Mouse (Mus musculus): ENCODE measurements around the gene 2010003K11Rik. TPM values are rescaled to one million over a fixed set of nuclear protein-coding genes. Genes with fewer than 3 reads are reported as not detected.

2010003K11Rik gene
- not detected in 2 replicates for polyA plus RNA-seq (2014; fragmentation: Nextera tagmentation; extraction: Ambion mirVana)

DNA sequence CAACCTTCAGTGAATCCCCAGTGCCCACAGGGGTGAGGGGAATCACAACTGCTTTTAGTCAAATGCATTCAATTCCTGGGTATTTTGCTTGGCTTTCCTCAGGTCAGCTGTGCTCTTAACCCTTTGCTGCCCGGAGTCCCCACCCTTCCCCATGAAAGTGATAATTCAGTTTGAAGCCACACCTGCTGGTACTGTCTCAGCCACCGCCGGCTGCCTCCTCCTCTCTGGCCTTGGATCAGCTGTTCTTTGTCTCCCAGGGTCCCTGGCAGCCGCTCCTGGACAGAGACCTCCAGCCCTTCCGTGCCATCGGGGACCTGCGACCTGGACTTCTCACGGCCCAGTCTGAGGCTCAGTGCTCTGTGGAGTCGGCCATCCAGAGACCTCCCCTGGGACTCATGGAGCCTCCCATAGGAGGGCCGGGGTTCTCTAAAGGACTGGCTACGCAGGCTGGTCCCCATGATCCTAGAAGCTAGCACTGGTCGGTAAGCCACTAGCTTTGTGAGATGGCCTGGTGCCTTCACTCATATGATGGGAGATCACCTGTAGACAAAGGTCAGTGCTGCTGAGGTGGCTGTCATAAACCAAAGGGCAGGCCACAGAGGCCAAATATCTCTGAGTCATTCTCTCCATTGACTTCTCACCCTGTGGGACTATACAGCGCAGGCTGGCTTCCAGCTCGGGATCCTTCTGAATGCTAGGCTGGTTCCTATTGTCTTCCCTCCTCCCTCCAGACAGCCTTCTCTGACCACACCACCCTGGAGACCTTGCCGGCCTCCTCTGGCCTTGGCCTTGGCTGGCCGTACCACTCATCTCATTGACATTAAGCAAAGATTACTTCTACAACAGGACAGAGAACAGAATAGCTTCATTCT, at the start of gene 2010003K11Rik:
Gene 2010003K11Rik (minus strand): TSS at position 522 of the 872 bp plus-strand sequence.
- DNase-seq (no peak), ATAC-seq (ENCODE audit: low FRiP score, low TSS enrichment) (no peak)
- Histone ChIP-seq H3K4me2 (ENCODE audit: low read length) (no peak within 1 kb of the TSS), H3K4me1 (ENCODE audit: control insufficient read depth, insufficient read depth, low read length) (no peaks in the 10 kb centered on the region), H3K4me3 (replicated peaks; ENCODE audit: low read depth, low read length) (no peak within 1 kb of the TSS), H3K9me3 (ENCODE audit: control insufficient read depth, low read length) (no peaks in the 10 kb centered on the region), H3K27ac (replicated peaks; ENCODE audit: low read depth, low read length) (no peak within 1 kb of the TSS), H3K27me3 (ENCODE audit: control insufficient read depth, insufficient read depth, low read length) (no peaks in the 10 kb centered on the region), H3K9ac (replicated peaks; ENCODE audit: low read length) (no peak within 1 kb of the TSS), H3K36me3 (ENCODE audit: control insufficient read depth, insufficient read depth, low read length) (no peaks in the 10 kb centered on the region)
- 47% methylated on average over 16 of the region's 16 CpGs for WGBS

GRCm38 (mm10) chr19:4547801-4548200, 49.4 kb upstream of the 2010003K11Rik start:
- ATAC-seq (ENCODE audit: low FRiP score, low TSS enrichment) (no peak), DNase-seq (no peak)
- Histone ChIP-seq H3K4me2 (ENCODE audit: low read length) (no peak overlapping the region), H3K4me3 (replicated peaks; ENCODE audit: low read depth, low read length) (no peak overlapping the region), H3K36me3 (ENCODE audit: control insufficient read depth, insufficient read depth, low read length) (no peaks in the 10 kb centered on the region), H3K9ac (replicated peaks; ENCODE audit: low read length) (no peak overlapping the region), H3K27me3 (ENCODE audit: control insufficient read depth, insufficient read depth, low read length) (no peaks in the 10 kb centered on the region), H3K27ac (replicated peaks; ENCODE audit: low read depth, low read length) (no peak overlapping the region), H3K4me1 (ENCODE audit: control insufficient read depth, insufficient read depth, low read length) (no peaks in the 10 kb centered on the region), H3K9me3 (ENCODE audit: control insufficient read depth, low read length) (no peaks in the 10 kb centered on the region)
- WGBS: 86% methylated on average over 6 of the region's 6 CpGs

- Histone ChIP-seq H3K27me3 (ENCODE audit: control insufficient read depth, insufficient read depth, low read length) (no peaks in the 10 kb centered on the region), H3K9me3 (ENCODE audit: control insufficient read depth, low read length) (no peaks in the 10 kb centered on the region), H3K9ac (replicated peaks; ENCODE audit: low read length) (no peak overlapping the region), H3K4me1 (ENCODE audit: control insufficient read depth, insufficient read depth, low read length) (no peaks in the 10 kb centered on the region), H3K4me3 (replicated peaks; ENCODE audit: low read depth, low read length) (no peak overlapping the region), H3K36me3 (ENCODE audit: control insufficient read depth, insufficient read depth, low read length) (no peaks in the 10 kb centered on the region), H3K4me2 (ENCODE audit: low read length) (no peak overlapping the region), H3K27ac (replicated peaks; ENCODE audit: low read depth, low read length) (no peak overlapping the region)
- ATAC-seq (ENCODE audit: low FRiP score, low TSS enrichment) (no peak), DNase-seq (no peak)
- WGBS: 96% methylated on average over 6 of the region's 6 CpGs
Measured at GRCm38 (mm10) chr19:4545841-4546240, 47.5 kb upstream of the 2010003K11Rik start.

- Histone ChIP-seq H3K4me3 (replicated peaks; ENCODE audit: low read depth, low read length) (no peak overlapping the region), H3K9ac (replicated peaks; ENCODE audit: low read length) (no peak overlapping the region), H3K4me1 (ENCODE audit: control insufficient read depth, insufficient read depth, low read length) (no peaks in the 10 kb centered on the region), H3K36me3 (ENCODE audit: control insufficient read depth, insufficient read depth, low read length) (no peaks in the 10 kb centered on the region), H3K4me2 (ENCODE audit: low read length) (no peak overlapping the region), H3K27ac (replicated peaks; ENCODE audit: low read depth, low read length) (no peak overlapping the region), H3K9me3 (ENCODE audit: control insufficient read depth, low read length) (no peaks in the 10 kb centered on the region), H3K27me3 (ENCODE audit: control insufficient read depth, insufficient read depth, low read length) (no peaks in the 10 kb centered on the region)
- 84% methylated on average over 4 of the region's 4 CpGs for WGBS
- DNase-seq (no peak), ATAC-seq (ENCODE audit: low FRiP score, low TSS enrichment) (no peak)
Measured at GRCm38 (mm10) chr19:4545091-4545490, 46.7 kb upstream of the 2010003K11Rik start.

DNA sequence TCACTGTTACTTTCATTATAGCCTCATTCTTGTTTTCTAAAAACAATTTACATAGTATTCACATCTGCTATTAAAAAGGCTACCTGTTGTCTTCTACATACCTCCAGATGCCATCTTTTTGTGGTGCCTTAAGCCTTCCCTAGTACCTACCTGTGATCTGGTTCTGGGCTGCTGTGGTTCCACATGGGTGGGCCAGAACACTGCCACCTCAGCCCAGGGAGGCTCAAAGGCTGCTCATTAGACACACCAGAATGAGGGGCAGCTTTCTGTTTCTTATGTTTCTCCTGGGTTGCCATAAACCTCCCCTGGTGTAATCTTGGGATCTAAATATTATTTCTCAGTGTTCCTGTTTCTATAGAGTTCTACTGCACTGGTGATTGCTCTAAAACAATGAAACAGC, 43.7 kb upstream of the 2010003K11Rik start:
- H3K27ac ChIP-seq (replicated peaks; ENCODE audit: low read depth, low read length): no peak overlapping the region
- no peaks in the 10 kb centered on the region for H3K27me3 ChIP-seq (ENCODE audit: control insufficient read depth, insufficient read depth, low read length)
- no peaks in the 10 kb centered on the region for H3K4me1 ChIP-seq (ENCODE audit: control insufficient read depth, insufficient read depth, low read length)
- ATAC-seq (ENCODE audit: low FRiP score, low TSS enrichment) (no peak), DNase-seq (no peak)
- no peaks in the 10 kb centered on the region for H3K9me3 ChIP-seq (ENCODE audit: control insufficient read depth, low read length)
- no peaks in the 10 kb centered on the region for H3K36me3 ChIP-seq (ENCODE audit: control insufficient read depth, insufficient read depth, low read length)
- H3K4me3 ChIP-seq (replicated peaks; ENCODE audit: low read depth, low read length): no peak overlapping the region
- no peak overlapping the region for H3K4me2 ChIP-seq (ENCODE audit: low read length)
- no peak overlapping the region for H3K9ac ChIP-seq (replicated peaks; ENCODE audit: low read length)

DNA sequence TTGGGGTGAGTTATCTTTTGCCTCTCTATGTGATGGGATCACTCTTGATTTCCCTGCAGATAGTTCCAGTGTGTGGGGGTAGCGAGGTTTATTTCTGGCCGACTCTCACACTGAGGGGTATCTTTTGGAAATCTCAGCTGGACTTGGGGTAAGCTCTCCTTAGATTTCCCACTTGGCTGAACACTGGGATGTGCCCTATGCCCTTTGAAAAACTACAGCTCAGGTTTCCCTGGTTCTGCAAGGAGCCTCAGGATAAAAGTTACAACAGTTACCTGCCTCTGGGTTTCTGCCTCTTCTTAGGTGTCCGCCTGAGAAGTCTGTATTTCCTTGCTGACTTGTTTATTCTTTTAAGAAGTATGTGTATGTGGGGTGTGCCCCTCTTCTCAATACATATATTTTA, 42.6 kb upstream of the 2010003K11Rik start:
- no peaks in the 10 kb centered on the region for H3K36me3 ChIP-seq (ENCODE audit: control insufficient read depth, insufficient read depth, low read length)

GRCm38 (mm10) chr19:4540263-4540662, 41.9 kb upstream of the 2010003K11Rik start:
- no peak overlapping the region for H3K27ac ChIP-seq (replicated peaks; ENCODE audit: low read depth, low read length)
- 89% methylated on average over 6 of the region's 6 CpGs for WGBS
- no peak overlapping the region for H3K9ac ChIP-seq (replicated peaks; ENCODE audit: low read length)
- H3K27me3 ChIP-seq (ENCODE audit: control insufficient read depth, insufficient read depth, low read length): no peaks in the 10 kb centered on the region
- DNase-seq (no peak), ATAC-seq (ENCODE audit: low FRiP score, low TSS enrichment) (no peak)
- no peak overlapping the region for H3K4me3 ChIP-seq (replicated peaks; ENCODE audit: low read depth, low read length)
- H3K4me1 ChIP-seq (ENCODE audit: control insufficient read depth, insufficient read depth, low read length): no peaks in the 10 kb centered on the region
- no peaks in the 10 kb centered on the region for H3K9me3 ChIP-seq (ENCODE audit: control insufficient read depth, low read length)
- no peaks in the 10 kb centered on the region for H3K36me3 ChIP-seq (ENCODE audit: control insufficient read depth, insufficient read depth, low read length)
- H3K4me2 ChIP-seq (ENCODE audit: low read length): no peak overlapping the region

More for the DNA sequence above, 42.6 kb upstream of the 2010003K11Rik start:
- no peak overlapping the region for H3K4me3 ChIP-seq (replicated peaks; ENCODE audit: low read depth, low read length)
- DNase-seq (no peak), ATAC-seq (ENCODE audit: low FRiP score, low TSS enrichment) (no peak)
- no peak overlapping the region for H3K9ac ChIP-seq (replicated peaks; ENCODE audit: low read length)
- 84% methylated on average over 3 of the region's 3 CpGs for WGBS
- no peaks in the 10 kb centered on the region for H3K9me3 ChIP-seq (ENCODE audit: control insufficient read depth, low read length)
- no peaks in the 10 kb centered on the region for H3K27me3 ChIP-seq (ENCODE audit: control insufficient read depth, insufficient read depth, low read length)
- H3K27ac ChIP-seq (replicated peaks; ENCODE audit: low read depth, low read length): no peak overlapping the region
- no peaks in the 10 kb centered on the region for H3K4me1 ChIP-seq (ENCODE audit: control insufficient read depth, insufficient read depth, low read length)
- no peak overlapping the region for H3K4me2 ChIP-seq (ENCODE audit: low read length)

- ATAC-seq (ENCODE audit: low FRiP score, low TSS enrichment): no peak
- no peaks in the 10 kb centered on the region for H3K27me3 ChIP-seq (ENCODE audit: control insufficient read depth, insufficient read depth, low read length)
- no peaks in the 10 kb centered on the region for H3K4me1 ChIP-seq (ENCODE audit: control insufficient read depth, insufficient read depth, low read length)
- H3K9ac ChIP-seq (replicated peaks; ENCODE audit: low read length): no peak overlapping the region
- no peak overlapping the region for H3K4me3 ChIP-seq (replicated peaks; ENCODE audit: low read depth, low read length)
- H3K9me3 ChIP-seq (ENCODE audit: control insufficient read depth, low read length): no peaks in the 10 kb centered on the region
- WGBS: 70% methylated on average over 3 of the region's 3 CpGs
- no peaks in the 10 kb centered on the region for H3K36me3 ChIP-seq (ENCODE audit: control insufficient read depth, insufficient read depth, low read length)
- no peak overlapping the region for H3K27ac ChIP-seq (replicated peaks; ENCODE audit: low read depth, low read length)
- DNase-seq: no peak
- H3K4me2 ChIP-seq (ENCODE audit: low read length): no peak overlapping the region
Measured at GRCm38 (mm10) chr19:4536606-4537005, 38.2 kb upstream of the 2010003K11Rik start.

DNA sequence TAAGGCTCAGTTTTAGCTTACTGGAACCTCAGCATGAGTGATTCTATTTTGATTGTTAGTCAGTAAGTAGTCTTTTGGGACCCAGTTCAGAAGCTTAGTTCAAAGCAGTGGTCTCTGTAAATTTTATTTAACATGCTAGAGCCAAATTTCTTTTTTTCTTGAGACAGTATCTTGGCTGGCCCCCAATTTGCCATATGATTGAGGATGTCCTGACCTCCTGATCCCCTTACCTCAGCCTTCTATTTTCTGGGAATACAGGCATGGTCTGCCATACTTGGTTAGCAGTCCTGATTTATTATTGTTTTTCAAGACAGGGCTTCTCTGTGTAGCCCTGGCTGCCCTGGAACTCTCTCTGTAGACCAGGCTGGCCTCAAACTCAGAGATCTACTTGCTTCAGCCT, 37.5 kb upstream of the 2010003K11Rik start:
- H3K36me3 ChIP-seq (ENCODE audit: control insufficient read depth, insufficient read depth, low read length): no peaks in the 10 kb centered on the region

More for the DNA sequence above, 37.5 kb upstream of the 2010003K11Rik start:
- H3K9ac ChIP-seq (replicated peaks; ENCODE audit: low read length): no peak overlapping the region
- no peak overlapping the region for H3K27ac ChIP-seq (replicated peaks; ENCODE audit: low read depth, low read length)
- H3K4me2 ChIP-seq (ENCODE audit: low read length): no peak overlapping the region
- no peaks in the 10 kb centered on the region for H3K4me1 ChIP-seq (ENCODE audit: control insufficient read depth, insufficient read depth, low read length)
- no peaks in the 10 kb centered on the region for H3K9me3 ChIP-seq (ENCODE audit: control insufficient read depth, low read length)
- DNase-seq (no peak), ATAC-seq (ENCODE audit: low FRiP score, low TSS enrichment) (no peak)
- H3K4me3 ChIP-seq (replicated peaks; ENCODE audit: low read depth, low read length): no peak overlapping the region
- no peaks in the 10 kb centered on the region for H3K27me3 ChIP-seq (ENCODE audit: control insufficient read depth, insufficient read depth, low read length)
